Mouse (Mus musculus) layer of hippocampus, postnatal 36 days (tissue): ENCODE data around the gene Mrpl40. TPM values are rescaled to one million over a fixed set of nuclear protein-coding genes. Genes with fewer than 3 reads are reported as not detected.
A peak's percentile ranks its signal among the peaks of the same experiment; 100 is the strongest.

Source experiments
- DNase-seq, 2 experiments: peaks; one replicate each; pipeline ENCODE4 v3.0.0; 2022
- total RNA-seq, 2 experiments: library from RNA; stranded (reverse); gene quantifications; 2 replicates each; pipeline ENCODE4 v1.2.3; 2021

Gene Mrpl40
- total RNA-seq, 2 experiments from 2014 or later = 31.8 to 32.3 TPM

GRCm38 (mm10) chr16:18828630-18829029 is 48.0 kb downstream of the Mrpl40 start:
- DNase-seq = no peak

GRCm38 (mm10) chr16:18822925-18823324 is 53.7 kb downstream of the Mrpl40 start:
- peak in 1 of 2 experiments; percentile 11 for DNase-seq

- DNase-seq = no peak
These were observed 54.3 kb downstream of the Mrpl40 start for GRCm38 (mm10) chr16:18822356-18822755.

Other genes with a start within 250 kb of the Mrpl40 start
- 100 to 1,000 TPM; 548 to 589 TPM for gene Sept5, start 246.9 kb downstream of the Mrpl40 start, total RNA-seq
- 10 to 100 TPM; 42.0 to 47.4 TPM for gene Cldn5, start 100.0 kb downstream of the Mrpl40 start, total RNA-seq
- 100 to 1,000 TPM in 1 of 2 experiments, 10 to 100 TPM in 1; 99.9 to 104 TPM for gene Ufd1, start 65.1 kb downstream of the Mrpl40 start, total RNA-seq
- gene Cdc45, start 64.9 kb downstream of the Mrpl40 start, total RNA-seq = 1 to 10 TPM; 2.5 to 3.2 TPM
- 10 to 100 TPM; 24.4 to 27.5 TPM for gene 2510002D24Rik, start 40.3 kb downstream of the Mrpl40 start, total RNA-seq
- 10 to 100 TPM in 1 of 2 experiments, 1 to 10 TPM in 1; 5.4 to 12.2 TPM for gene Gm28539, start 40.3 kb downstream of the Mrpl40 start, total RNA-seq
- 10 to 100 TPM; 68.6 to 88.1 TPM for gene Hira, start 175 bp upstream of the Mrpl40 start, total RNA-seq